Mouse (Mus musculus): Measurements from ENCODE around the gene Prkca. TPM values are rescaled to one million over a fixed set of nuclear protein-coding genes. Genes with fewer than 3 reads are reported as not detected.

Prkca gene
- polyA plus RNA-seq, 1 experiment: 7.4 TPM

- H3K4me1 ChIP-seq (ENCODE audit: control insufficient read depth, insufficient read depth, insufficient read length, low read length): no peaks in the 10 kb centered on the region
- H3K4me3 ChIP-seq (ENCODE audit: insufficient read depth, low read depth, low read length): no peak overlapping the region
- H3K27ac ChIP-seq (replicated peaks; ENCODE audit: low read depth, low read length): no peak overlapping the region
These were observed 23.2 kb downstream of the Prkca start for GRCm38 (mm10) chr11:108320561-108320960.

- Histone ChIP-seq H3K4me3 (ENCODE audit: insufficient read depth, low read depth, low read length) (no peak overlapping the region), H3K27ac (replicated peaks; ENCODE audit: low read depth, low read length) (no peak overlapping the region), H3K4me1 (ENCODE audit: control insufficient read depth, insufficient read depth, insufficient read length, low read length) (no peaks in the 10 kb centered on the region)
These were observed 24.6 kb downstream of the Prkca start for GRCm38 (mm10) chr11:108319162-108319561.

GRCm38 (mm10) chr11:108317878-108318277 is 25.9 kb downstream of the Prkca start:
- Histone ChIP-seq H3K4me3 (ENCODE audit: insufficient read depth, low read depth, low read length) (no peak overlapping the region), H3K27ac (replicated peaks; ENCODE audit: low read depth, low read length) (no peak overlapping the region), H3K4me1 (ENCODE audit: control insufficient read depth, insufficient read depth, insufficient read length, low read length) (no peaks in the 10 kb centered on the region)

DNA sequence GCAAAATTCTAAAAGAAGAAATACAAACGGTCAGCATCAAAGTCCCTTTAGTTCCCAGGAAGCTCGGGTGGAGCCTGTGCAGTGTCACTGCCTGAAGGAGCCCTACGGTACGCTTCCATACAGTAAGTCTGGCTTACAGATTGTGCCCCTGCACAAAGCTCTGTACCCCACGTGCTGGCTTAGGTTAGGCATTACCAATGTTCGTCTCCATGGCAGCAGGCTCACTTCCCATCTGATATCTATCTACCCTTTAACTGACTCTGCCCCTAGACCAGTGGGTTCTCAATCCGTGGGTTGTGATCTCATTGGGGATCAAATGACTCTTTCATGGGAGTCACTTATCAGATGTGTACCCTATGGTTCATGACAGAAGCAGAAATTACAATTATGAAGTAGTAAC is 28.0 kb downstream of the Prkca start:
- no peak overlapping the region for H3K27ac ChIP-seq (replicated peaks; ENCODE audit: low read depth, low read length)
- H3K4me1 ChIP-seq (ENCODE audit: control insufficient read depth, insufficient read depth, insufficient read length, low read length): no peaks in the 10 kb centered on the region
- no peak overlapping the region for H3K4me3 ChIP-seq (ENCODE audit: insufficient read depth, low read depth, low read length)

GRCm38 (mm10) chr11:108312516-108312915 is 31.2 kb downstream of the Prkca start:
- no peak overlapping the region for H3K4me3 ChIP-seq (ENCODE audit: insufficient read depth, low read depth, low read length)
- no peak overlapping the region for H3K27ac ChIP-seq (replicated peaks; ENCODE audit: low read depth, low read length)
- no peaks in the 10 kb centered on the region for H3K4me1 ChIP-seq (ENCODE audit: control insufficient read depth, insufficient read depth, insufficient read length, low read length)

DNA sequence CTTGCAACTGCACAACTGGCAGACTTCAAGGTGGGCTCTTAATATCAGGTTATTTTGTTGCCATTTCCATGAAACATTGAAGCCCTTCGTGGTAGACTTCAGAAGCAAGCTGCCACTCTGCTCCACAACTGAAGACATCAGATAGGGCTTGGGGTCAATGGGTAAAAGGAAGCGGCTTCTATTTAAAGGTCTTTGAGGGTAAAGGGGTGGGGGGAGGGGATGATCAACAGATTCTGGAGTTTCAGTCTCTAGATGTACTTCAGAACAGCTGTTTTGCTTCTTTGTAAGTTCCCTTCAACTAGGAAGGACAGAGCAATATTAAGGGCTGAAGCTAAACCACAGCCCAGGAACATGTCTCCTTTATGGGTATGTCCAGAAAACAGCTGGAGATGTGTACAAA is 31.8 kb downstream of the Prkca start:
- Histone ChIP-seq H3K4me3 (ENCODE audit: insufficient read depth, low read depth, low read length) (no peak overlapping the region), H3K27ac (replicated peaks; ENCODE audit: low read depth, low read length) (no peak overlapping the region), H3K4me1 (ENCODE audit: control insufficient read depth, insufficient read depth, insufficient read length, low read length) (no peaks in the 10 kb centered on the region)

GRCm38 (mm10) chr11:108309791-108310190 is 33.9 kb downstream of the Prkca start:
- Histone ChIP-seq H3K27ac (replicated peaks; ENCODE audit: low read depth, low read length) (no peak overlapping the region), H3K4me3 (ENCODE audit: insufficient read depth, low read depth, low read length) (no peak overlapping the region), H3K4me1 (ENCODE audit: control insufficient read depth, insufficient read depth, insufficient read length, low read length) (no peaks in the 10 kb centered on the region)

- Histone ChIP-seq H3K4me1 (ENCODE audit: control insufficient read depth, insufficient read depth, insufficient read length, low read length) (no peaks in the 10 kb centered on the region), H3K27ac (replicated peaks; ENCODE audit: low read depth, low read length) (no peak overlapping the region), H3K4me3 (ENCODE audit: insufficient read depth, low read depth, low read length) (no peak overlapping the region)
These were observed 35.5 kb downstream of the Prkca start for GRCm38 (mm10) chr11:108308253-108308652.

DNA sequence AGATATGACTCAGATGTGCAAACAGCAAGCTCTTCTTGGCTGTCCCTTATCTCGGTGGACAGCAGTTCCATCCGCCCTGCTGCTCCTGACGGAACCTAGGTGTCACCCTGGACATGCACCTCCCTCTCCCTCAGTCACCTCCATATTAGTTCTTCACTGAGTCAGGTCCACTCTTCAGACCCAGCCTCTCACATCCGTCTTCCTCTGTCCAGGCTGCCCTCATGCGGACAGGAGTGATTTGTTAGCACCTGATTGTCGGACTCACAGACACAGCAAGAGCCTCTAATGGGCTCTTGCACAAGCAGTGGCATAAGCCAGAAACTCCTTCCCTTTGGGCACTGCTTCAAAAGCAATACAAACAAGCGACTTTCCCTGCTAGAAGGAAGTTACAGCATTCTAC is 36.5 kb downstream of the Prkca start:
- H3K27ac ChIP-seq (replicated peaks; ENCODE audit: low read depth, low read length): no peak overlapping the region
- H3K4me1 ChIP-seq (ENCODE audit: control insufficient read depth, insufficient read depth, insufficient read length, low read length): no peaks in the 10 kb centered on the region
- H3K4me3 ChIP-seq (ENCODE audit: insufficient read depth, low read depth, low read length): no peak overlapping the region

DNA sequence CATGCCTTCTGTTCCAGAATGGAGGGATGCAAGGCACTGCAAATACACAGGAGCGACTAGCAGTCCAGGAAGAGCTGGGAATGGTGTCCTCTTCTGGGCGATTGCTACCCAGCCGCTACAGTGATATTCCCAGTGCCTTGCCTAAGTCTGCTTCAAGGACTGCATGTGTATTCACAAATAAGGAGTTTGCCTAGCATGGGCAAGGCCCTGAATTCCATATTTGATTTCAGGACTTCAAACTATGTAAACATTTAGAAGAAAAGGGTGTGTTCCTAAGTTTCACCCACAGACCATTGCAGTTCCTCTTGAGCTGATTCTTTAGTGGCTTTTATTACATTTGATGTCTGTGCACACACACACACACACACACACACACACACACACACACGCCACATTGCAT is 39.9 kb downstream of the Prkca start:
- H3K4me3 ChIP-seq (ENCODE audit: insufficient read depth, low read depth, low read length): no peak overlapping the region
- no peak overlapping the region for H3K27ac ChIP-seq (replicated peaks; ENCODE audit: low read depth, low read length)
- no peaks in the 10 kb centered on the region for H3K4me1 ChIP-seq (ENCODE audit: control insufficient read depth, insufficient read depth, insufficient read length, low read length)

- no peak overlapping the region for H3K4me3 ChIP-seq (ENCODE audit: insufficient read depth, low read depth, low read length)
- H3K4me1 ChIP-seq (ENCODE audit: control insufficient read depth, insufficient read depth, insufficient read length, low read length): no peaks in the 10 kb centered on the region
- no peak overlapping the region for H3K27ac ChIP-seq (replicated peaks; ENCODE audit: low read depth, low read length)
These were observed 41.8 kb downstream of the Prkca start for GRCm38 (mm10) chr11:108301796-108302490.

GRCm38 (mm10) chr11:108301036-108301435 is 42.7 kb downstream of the Prkca start:
- H3K4me1 ChIP-seq (ENCODE audit: control insufficient read depth, insufficient read depth, insufficient read length, low read length): no peaks in the 10 kb centered on the region
- H3K4me3 ChIP-seq (ENCODE audit: insufficient read depth, low read depth, low read length): no peak overlapping the region
- no peak overlapping the region for H3K27ac ChIP-seq (replicated peaks; ENCODE audit: low read depth, low read length)

GRCm38 (mm10) chr11:108300443-108300842 is 43.3 kb downstream of the Prkca start:
- H3K4me3 ChIP-seq (ENCODE audit: insufficient read depth, low read depth, low read length): no peak overlapping the region
- H3K27ac ChIP-seq (replicated peaks; ENCODE audit: low read depth, low read length): no peak overlapping the region
- no peaks in the 10 kb centered on the region for H3K4me1 ChIP-seq (ENCODE audit: control insufficient read depth, insufficient read depth, insufficient read length, low read length)

DNA sequence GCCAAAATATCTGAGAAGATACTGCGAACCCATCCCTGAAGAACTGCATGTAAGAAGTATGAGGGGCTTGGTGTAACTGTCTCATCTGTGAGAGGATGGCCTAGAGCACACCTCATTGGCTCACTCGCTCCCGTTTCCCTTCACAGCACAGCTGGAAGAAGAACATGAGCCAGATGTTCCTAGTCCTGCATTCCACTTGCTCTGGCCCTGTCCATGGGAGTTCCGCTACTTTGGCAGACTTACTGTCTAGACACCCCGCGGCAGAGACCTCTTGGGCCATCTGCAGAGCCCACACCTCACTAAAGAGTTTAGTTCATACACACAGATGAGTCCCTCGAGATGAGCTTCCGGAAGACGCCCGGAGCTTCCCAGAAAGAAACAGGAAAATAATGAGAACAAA is 43.8 kb downstream of the Prkca start:
- Histone ChIP-seq H3K27ac (replicated peaks; ENCODE audit: low read depth, low read length) (no peak overlapping the region), H3K4me3 (ENCODE audit: insufficient read depth, low read depth, low read length) (no peak overlapping the region)

DNA sequence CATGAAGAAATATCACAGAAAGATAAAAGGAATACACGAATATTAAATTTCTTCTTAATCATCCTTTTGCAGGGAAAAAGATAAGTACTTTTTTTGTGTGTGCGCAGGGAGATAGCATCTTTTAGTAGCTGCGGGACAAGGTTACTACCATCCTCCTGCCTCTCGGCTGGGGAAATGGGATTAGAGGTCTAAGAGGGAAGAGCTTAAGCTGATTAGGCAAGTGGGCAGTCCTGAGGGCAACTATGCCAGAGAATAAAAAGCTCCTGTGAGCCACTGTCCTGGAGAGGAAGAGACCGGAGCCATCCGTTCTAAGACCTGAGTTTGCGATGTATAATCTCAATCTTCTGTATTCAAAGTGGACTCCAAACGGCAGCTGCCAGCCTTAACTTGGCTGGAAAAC is 45.8 kb downstream of the Prkca start:
- Histone ChIP-seq H3K4me1 (ENCODE audit: control insufficient read depth, insufficient read depth, insufficient read length, low read length) (no peaks in the 10 kb centered on the region), H3K27ac (replicated peaks; ENCODE audit: low read depth, low read length) (no peak overlapping the region), H3K4me3 (ENCODE audit: insufficient read depth, low read depth, low read length) (no peak overlapping the region)

More for the DNA sequence above, 43.8 kb downstream of the Prkca start:
- no peaks in the 10 kb centered on the region for H3K4me1 ChIP-seq (ENCODE audit: control insufficient read depth, insufficient read depth, insufficient read length, low read length)

DNA sequence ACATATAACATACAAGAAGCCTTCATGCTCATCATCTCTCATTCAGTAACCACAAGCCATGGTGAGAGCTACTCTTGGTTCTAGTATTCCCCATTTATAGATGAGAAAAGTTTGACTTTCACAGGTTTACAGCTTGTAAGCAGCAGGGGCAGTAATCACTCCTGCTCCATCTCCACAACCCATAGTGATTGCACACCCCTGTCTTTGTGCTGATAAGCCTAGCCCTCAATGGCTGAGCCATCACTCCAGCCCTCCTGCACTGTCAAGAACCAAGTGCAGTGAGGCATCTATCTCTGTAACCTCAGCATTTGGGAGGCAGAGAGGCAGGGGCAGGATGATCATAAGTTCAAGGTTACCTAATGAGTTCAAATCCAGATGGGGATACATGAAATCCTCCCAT is 48.4 kb downstream of the Prkca start:
- no peak overlapping the region for H3K27ac ChIP-seq (replicated peaks; ENCODE audit: low read depth, low read length)
- no peaks in the 10 kb centered on the region for H3K4me1 ChIP-seq (ENCODE audit: control insufficient read depth, insufficient read depth, insufficient read length, low read length)
- no peak overlapping the region for H3K4me3 ChIP-seq (ENCODE audit: insufficient read depth, low read depth, low read length)

Data from brown adipose tissue, adult 24 weeks (tissue).